Mouse (Mus musculus) kidney, embryonic 16.5 days (tissue): ENCODE data around the gene Kiss1r. TPM values are rescaled to one million over a fixed set of nuclear protein-coding genes. Genes with fewer than 3 reads are reported as not detected.
"Not testable (repeated sequence)": the region's sequence is repeated elsewhere in the genome, so short reads cannot be mapped to it uniquely, and the experiment has no call there.

Source experiments
- ATAC-seq: fragments of 200-750 bp; cut with Nextera tagmentation; 2 replicates; pipeline ENCODE4 v1.8.0; 2017; ENCODE audit warnings: moderate TSS enrichment; ENCODE audit not compliant: low FRiP score, low TSS enrichment
- H3K27ac ChIP-seq: fragments of 300-500 bp; sonication (generic); 2 replicates; pipeline ENCODE4 v1.5.1; 2014; ENCODE audit warnings: low read length
- H3K27me3 ChIP-seq: fragments of 300-500 bp; sonication (generic); 2 replicates; pipeline ENCODE4 v1.6.1; 2014; ENCODE audit warnings: low read length, control low read depth, mixed read lengths; ENCODE audit not compliant: insufficient read depth
- H3K36me3 ChIP-seq: fragments of 300-500 bp; sonication (generic); 2 replicates; pipeline ENCODE4 v1.6.1; 2014; ENCODE audit warnings: low read length, control low read depth, mixed read lengths; ENCODE audit not compliant: insufficient read depth
- H3K4me1 ChIP-seq: fragments of 300-500 bp; sonication (generic); 2 replicates; pipeline ENCODE4 v1.6.1; 2014; ENCODE audit warnings: low read length, control low read depth, mixed read lengths; ENCODE audit not compliant: insufficient read depth
- H3K4me2 ChIP-seq: fragments of 300-500 bp; sonication (generic); replicated peaks from 2 replicates; pipeline ENCODE4 v1.6.1; 2014; ENCODE audit warnings: low read depth, low read length
- H3K4me3 ChIP-seq: fragments of 300-500 bp; sonication (generic); 2 replicates; pipeline ENCODE4 v1.5.1; 2014; ENCODE audit warnings: mild to moderate bottlenecking, low read length
- H3K9ac ChIP-seq: fragments of 300-500 bp; sonication (generic); replicated peaks from 2 replicates; pipeline ENCODE4 v1.6.1; 2014; ENCODE audit warnings: low read length
- H3K9me3 ChIP-seq: fragments of 300-500 bp; sonication (generic); 2 replicates; pipeline ENCODE4 v1.6.1; 2016; ENCODE audit warnings: low read length, control low read depth
- WGBS: fragments of 180-500 bp; shearing (Covaris S2); extraction: QIAGEN DNeasy Blood & Tissue Kit; methylation state at CpG from one replicate; pipeline ENCODE4 v1.1.7; 2014; 5-methylcytosine and 5-hydroxymethylcytosine counted together
- polyA plus RNA-seq: library from polyadenylated mRNA; unstranded; fragments of >200 nt; fragmentation: Nextera tagmentation; extraction: Ambion mirVana; gene quantifications from 2 replicates; pipeline ENCODE4 v1.2.1, GENCODE M21; 2015

Gene Kiss1r
- polyA plus RNA-seq, 1 experiment from 2014 or later: 2.1 TPM

- Histone ChIP-seq H3K36me3 (no peaks in the 10 kb centered on the region), H3K4me1 (peaks cover 53% of the 10 kb centered on the region), H3K9me3 (no peaks in the 10 kb centered on the region), H3K4me3 (no peak overlapping the region), H3K27ac (no peak overlapping the region), H3K4me2 (peak overlapping the region; percentile 16), H3K27me3 (no peaks in the 10 kb centered on the region), H3K9ac (no peak overlapping the region)
- no peak for ATAC-seq
- 22% methylated on average over 9 of the region's 9 CpGs for WGBS
Observed at GRCm38 (mm10) chr10:79880721-79881120, 36.0 kb upstream of the Kiss1r start.

GRCm38 (mm10) chr10:79881981-79882380 is 34.8 kb upstream of the Kiss1r start:
- Histone ChIP-seq H3K36me3 (no peaks in the 10 kb centered on the region), H3K4me2 (peak overlapping the region; percentile 48), H3K27me3 (no peaks in the 10 kb centered on the region), H3K4me1 (peaks cover 51% of the 10 kb centered on the region), H3K4me3 (peak overlapping the region; percentile 24), H3K9me3 (no peaks in the 10 kb centered on the region), H3K27ac (no peak overlapping the region), H3K9ac (peak overlapping the region; percentile 46)
- 6% methylated on average over 22 of the region's 22 CpGs for WGBS
- ATAC-seq: 0 out of 2 replicates have a peak, but pooled peaks have one; percentile 3

- no peak overlapping the region for H3K4me3 ChIP-seq
Observed at GRCm38 (mm10) chr10:79883297-79884084, 33.3 kb upstream of the Kiss1r start.

GRCm38 (mm10) chr10:79884446-79884845 is 32.3 kb upstream of the Kiss1r start:
- Histone ChIP-seq H3K4me2 (no peak overlapping the region), H3K36me3 (no peaks in the 10 kb centered on the region), H3K27me3 (no peaks in the 10 kb centered on the region), H3K9me3 (no peaks in the 10 kb centered on the region), H3K27ac (no peak overlapping the region), H3K4me3 (no peak overlapping the region), H3K4me1 (peaks cover 39% of the 10 kb centered on the region), H3K9ac (no peak overlapping the region)
- no peak for ATAC-seq
- WGBS: 65% methylated on average over 4 of the region's 4 CpGs

More at GRCm38 (mm10) chr10:79883297-79884084, 33.3 kb upstream of the Kiss1r start:
- Histone ChIP-seq H3K4me2 (no peak overlapping the region), H3K4me1 (peaks cover 41% of the 10 kb centered on the region), H3K9me3 (no peaks in the 10 kb centered on the region), H3K27ac (no peak overlapping the region; the same call in 1 of the 2 replicates), H3K9ac (0 out of 2 replicates have a peak overlapping the region, but pooled peaks have one; percentile 13), H3K27me3 (no peaks in the 10 kb centered on the region), H3K36me3 (no peaks in the 10 kb centered on the region)
- 15% methylated on average over 22 of the region's 22 CpGs for WGBS
- ATAC-seq: no peak

GRCm38 (mm10) chr10:79884938-79885337 is 31.8 kb upstream of the Kiss1r start:
- ATAC-seq, H3K4me3 ChIP-seq, H3K27me3 ChIP-seq, H3K9me3 ChIP-seq, H3K9ac ChIP-seq, H3K36me3 ChIP-seq, H3K27ac ChIP-seq, H3K4me2 ChIP-seq: not testable (repeated sequence)
- 57% methylated on average over 2 of the region's 3 CpGs for WGBS
- H3K4me1 ChIP-seq: peaks cover 34% of the 10 kb centered on the region

- Histone ChIP-seq H3K4me2 (no peak within 1 kb of the TSS), H3K9me3 (no peaks in the 10 kb centered on the region), H3K4me1 (peaks cover 23% of the 10 kb centered on the region), H3K36me3 (no peaks in the 10 kb centered on the region), H3K27me3 (no peaks in the 10 kb centered on the region), H3K9ac (no peak within 1 kb of the TSS), H3K4me3 (no peak within 1 kb of the TSS), H3K27ac (no peak within 1 kb of the TSS)
- 79% methylated on average over 6 of the region's 6 CpGs for WGBS
- no peak for ATAC-seq
Observed at GRCm38 (mm10) chr10:79886054-79886453, 30.7 kb upstream of the Kiss1r start, which contains the start of gene Elane. TSS of gene Elane (plus strand) at chr10:79886247.

GRCm38 (mm10) chr10:79886611-79887010 is 30.2 kb upstream of the Kiss1r start:
- Histone ChIP-seq H3K9me3 (no peaks in the 10 kb centered on the region), H3K27ac (no peak overlapping the region), H3K9ac (no peak overlapping the region), H3K4me3 (no peak overlapping the region), H3K4me2 (no peak overlapping the region), H3K27me3 (no peaks in the 10 kb centered on the region), H3K4me1 (peaks cover 20% of the 10 kb centered on the region), H3K36me3 (no peaks in the 10 kb centered on the region)
- 72% methylated on average over 8 of the region's 8 CpGs for WGBS
- no peak for ATAC-seq

GRCm38 (mm10) chr10:79889386-79889785 is 27.4 kb upstream of the Kiss1r start:
- Histone ChIP-seq H3K4me2 (no peak overlapping the region), H3K9me3 (no peaks in the 10 kb centered on the region), H3K4me3 (no peak overlapping the region), H3K4me1 (no peaks in the 10 kb centered on the region), H3K9ac (no peak overlapping the region), H3K27ac (no peak overlapping the region), H3K36me3 (no peaks in the 10 kb centered on the region), H3K27me3 (no peaks in the 10 kb centered on the region)
- ATAC-seq: no peak
- 50% methylated on average over 2 of the region's 2 CpGs for WGBS

- Histone ChIP-seq H3K27me3 (no peaks in the 10 kb centered on the region), H3K4me2 (no peak within 1 kb of the TSS), H3K9ac (no peak within 1 kb of the TSS), H3K4me3 (no peak within 1 kb of the TSS), H3K36me3 (peaks cover 8% of the 10 kb centered on the region), H3K9me3 (no peaks in the 10 kb centered on the region), H3K4me1 (no peaks in the 10 kb centered on the region), H3K27ac (no peak within 1 kb of the TSS)
- WGBS: 35% methylated on average over 5 of the region's 5 CpGs
- ATAC-seq: no peak
Observed at GRCm38 (mm10) chr10:79890670-79891069, 26.1 kb upstream of the Kiss1r start, which contains the start of gene Cfd. TSS of gene Cfd (plus strand) at chr10:79890853.

- not testable (repeated sequence) for H3K27me3 ChIP-seq, H3K4me2 ChIP-seq
Observed at GRCm38 (mm10) chr10:79892451-79893118, 24.2 kb upstream of the Kiss1r start.

More at GRCm38 (mm10) chr10:79892451-79893118, 24.2 kb upstream of the Kiss1r start:
- H3K9me3 ChIP-seq, H3K27ac ChIP-seq, H3K9ac ChIP-seq, H3K4me3 ChIP-seq, H3K4me1 ChIP-seq: not testable (repeated sequence)
- H3K36me3 ChIP-seq: peaks cover 26% of the 10 kb centered on the region
- 0 out of 2 replicates have a peak, but pooled peaks have one; percentile 16 for ATAC-seq
- WGBS: 43% methylated on average over 22 of the region's 22 CpGs
